Mouse (Mus musculus): ENCODE data around the gene Orc6.
A peak's percentile ranks its signal among the peaks of the same experiment; 100 is the strongest.

Gene Orc6

DNA sequence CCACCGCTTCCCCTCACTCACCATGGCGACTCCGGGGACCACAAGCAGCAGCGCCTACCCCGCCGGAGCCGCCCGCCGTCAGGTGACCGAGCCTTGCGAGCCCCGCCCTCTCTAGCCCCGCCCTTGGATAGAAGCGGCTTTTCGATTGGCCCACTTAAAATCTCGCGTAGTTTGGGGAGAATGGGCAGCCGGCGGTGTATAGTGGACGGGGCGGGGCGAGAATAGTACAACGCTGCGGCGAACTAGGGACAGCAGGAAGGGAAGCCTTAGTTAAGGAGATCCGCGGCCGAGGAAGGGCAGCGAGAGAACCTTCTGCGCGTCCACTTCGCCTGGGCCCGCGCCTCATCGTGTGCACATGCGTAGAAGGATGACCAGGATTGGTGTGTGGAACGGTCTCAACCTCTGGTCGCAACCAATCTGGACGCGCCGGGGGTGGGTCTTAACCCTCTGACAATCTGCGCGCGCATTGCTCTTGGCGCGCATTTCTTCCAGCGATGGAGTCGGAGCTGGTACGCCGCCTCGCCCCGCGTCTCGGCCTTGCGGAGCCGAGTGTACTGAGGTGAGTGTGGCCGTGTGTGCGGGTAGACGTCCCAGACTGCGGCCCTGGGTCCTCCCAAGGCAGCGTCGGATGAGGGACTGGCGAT, at the start of gene Orc6, which contains the start of gene Vps35:
TSS of gene Orc6 (plus strand) at position 199 of the 644 bp plus-strand sequence.
TSS of gene Vps35 (minus strand) at position 369 of the 644 bp plus-strand sequence.
- peak; percentile 96 for DNase-seq

DNA sequence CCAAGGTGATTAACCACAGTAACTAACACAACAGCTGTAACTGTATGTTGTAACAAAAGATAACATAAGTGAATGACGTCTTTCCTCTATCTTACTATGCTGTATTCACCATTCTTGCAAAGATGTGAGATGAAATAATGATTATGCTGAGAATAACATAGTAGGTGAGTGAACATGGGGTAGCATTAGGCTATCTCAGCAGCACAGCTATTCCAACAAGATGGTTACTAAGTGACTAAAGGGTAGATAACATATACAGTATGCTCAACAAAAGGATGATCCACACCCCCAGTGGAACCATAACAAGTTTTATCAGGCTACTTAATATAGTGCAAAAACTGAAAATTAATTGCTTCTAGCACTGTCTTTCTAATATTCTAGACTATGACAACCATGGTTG, 12.6 kb upstream of the Orc6 start:
- DNase-seq = no peak

DNA sequence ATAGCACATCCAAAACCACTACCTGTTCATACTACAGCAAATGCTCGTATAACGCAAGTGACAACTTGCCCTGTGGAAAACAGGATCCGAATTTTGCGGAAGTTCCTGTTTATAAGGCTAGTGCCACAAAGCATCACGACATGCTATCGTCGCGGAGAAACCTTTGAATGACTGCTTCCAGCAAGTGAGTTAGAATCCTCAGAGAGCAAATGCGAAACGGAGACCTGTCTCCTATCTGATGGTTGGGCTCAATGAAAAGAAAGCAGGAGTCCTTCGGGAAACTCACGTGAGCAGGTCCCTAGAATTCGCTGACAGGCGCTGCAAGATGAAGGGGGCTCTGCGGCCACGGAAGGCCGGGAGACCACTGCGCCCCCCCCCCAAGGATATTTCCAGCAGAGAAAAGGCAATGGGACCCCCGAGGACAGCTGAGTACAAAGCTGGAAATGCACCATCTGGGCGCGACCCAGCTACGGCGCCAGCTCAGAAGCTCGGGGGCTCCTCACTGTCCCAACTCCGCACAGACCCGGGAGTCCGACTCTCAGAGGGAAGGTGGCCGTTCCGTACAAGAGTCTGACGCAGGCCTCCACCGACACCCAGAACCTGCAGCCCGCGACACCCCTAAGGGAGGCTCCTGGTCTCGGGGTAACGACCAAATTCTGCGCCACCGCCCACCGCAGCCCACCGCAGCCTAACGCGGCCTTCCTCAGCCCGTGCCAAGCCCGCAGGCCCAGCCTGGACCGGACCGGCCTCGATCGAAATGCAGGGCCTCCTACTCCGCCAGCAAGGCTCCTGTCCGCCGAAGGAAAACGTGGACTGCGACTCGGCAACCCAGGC, 615 bp upstream of the Orc6 start:
- DNase-seq = no peak

DNA sequence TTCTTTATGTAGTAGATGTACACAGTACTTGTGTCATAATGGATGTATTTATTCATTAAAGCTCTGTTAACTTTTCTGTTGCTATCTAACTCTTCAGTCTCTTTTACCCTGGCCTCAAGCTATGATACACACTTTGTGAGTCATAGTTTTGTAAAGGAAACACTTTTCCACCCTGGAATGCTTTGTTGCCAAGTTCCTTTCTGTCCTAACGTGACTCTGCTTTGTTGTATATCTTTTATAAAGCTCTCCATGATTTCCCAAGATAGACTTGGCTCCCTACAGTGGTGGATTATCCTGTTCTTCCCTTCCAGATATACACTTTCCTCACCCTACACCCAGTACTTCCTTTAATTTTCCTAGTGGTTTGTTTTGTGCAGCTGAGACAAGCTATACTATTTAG, 2.5 kb downstream of the Orc6 start:
- DNase-seq = no peak

DNA sequence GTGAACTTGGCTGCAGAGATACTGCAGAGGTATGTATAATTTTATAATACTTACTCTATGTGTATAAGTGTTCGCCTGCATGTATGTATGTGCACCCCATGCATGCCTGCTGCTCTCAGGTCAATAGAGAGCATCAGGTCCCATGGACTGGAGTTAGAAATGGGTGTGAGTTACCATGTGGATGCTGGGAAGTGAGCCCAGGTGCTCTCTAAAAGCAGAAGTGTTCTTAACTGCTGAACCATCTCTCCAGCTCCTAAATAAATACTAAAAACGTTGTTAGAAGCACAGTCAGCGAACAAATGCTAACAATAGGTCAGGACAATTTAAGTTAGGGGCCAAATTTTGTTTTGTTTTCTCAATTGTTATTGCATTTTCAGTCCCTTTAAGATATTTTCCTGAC, 3.5 kb downstream of the Orc6 start:
- no peak for DNase-seq

DNA sequence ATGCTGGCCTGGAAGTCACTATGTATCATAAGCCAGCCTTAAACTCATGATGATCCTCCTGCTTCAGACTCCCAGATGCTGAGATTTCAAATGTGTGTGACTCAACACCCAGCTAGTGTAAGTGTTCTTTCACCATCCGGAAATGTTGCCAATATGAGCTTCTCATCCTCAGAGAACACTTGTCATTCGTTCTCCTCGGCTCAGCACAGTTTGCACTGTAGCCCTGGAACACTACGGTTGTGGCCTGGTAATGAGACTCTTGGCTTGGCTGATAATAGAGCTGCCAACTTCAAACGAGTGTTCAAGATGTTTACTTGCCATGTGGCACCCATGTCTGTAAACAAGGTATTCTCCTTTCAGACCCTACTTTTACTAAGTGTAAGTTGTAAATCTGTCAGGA, 4.1 kb downstream of the Orc6 start:
- DNase-seq = no peak

DNA sequence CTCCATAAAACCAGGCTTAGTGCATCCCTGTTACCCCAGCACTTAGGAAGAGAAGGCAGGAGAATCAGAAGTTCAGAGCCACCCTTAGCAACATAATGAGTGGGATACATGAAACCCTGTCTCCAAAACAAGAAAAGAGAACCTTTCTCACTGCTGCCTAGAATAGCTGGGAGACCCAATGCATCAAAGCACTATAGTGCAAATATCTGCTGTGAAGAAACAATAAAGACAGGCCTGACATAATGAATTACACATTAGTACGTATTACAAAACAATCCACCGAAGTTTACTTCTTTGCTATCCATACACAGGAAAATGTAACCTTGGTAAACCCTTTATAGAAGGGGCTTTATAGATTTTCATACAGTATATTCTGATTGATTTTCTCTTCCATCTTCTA, 9.1 kb downstream of the Orc6 start:
- DNase-seq = no peak

DNA sequence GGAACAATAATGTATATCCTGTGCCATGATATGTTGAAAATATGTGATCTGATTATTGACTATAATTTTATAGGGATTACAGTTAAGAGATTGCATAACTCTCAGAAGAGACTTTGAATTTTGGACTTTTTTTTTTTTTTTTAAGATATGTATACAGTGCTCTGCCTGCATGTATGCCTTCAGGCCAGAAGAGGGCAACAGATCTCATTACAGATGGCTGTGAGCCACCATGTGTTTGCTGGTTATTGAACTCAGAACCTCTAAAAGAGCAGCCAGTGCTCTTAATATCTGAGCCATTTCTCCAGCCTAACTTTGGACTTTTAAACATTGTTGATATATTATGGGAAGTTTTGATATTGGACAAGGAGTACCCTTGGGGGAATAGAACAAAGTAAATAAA, 12.3 kb downstream of the Orc6 start:
- peak; percentile 16 for DNase-seq

DNA sequence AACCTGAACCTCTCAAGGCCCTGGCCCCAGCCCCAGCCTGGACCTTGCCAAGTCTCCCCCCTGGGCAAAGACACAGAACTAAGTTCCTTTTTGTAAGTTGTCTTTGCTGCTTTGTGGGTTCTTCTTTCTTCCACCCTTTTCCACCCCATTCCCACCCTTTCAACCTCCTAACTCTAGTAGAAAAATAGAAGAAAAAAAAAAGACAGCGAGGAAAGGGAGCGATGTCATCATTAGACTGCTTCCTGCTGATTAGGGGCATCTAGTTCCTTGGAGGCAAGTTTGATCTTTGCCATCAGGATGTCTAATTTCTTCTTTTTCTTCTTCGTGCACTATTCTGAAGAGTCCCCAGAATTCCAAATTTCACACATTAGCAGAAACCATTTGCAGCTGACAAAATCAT, 13.6 kb downstream of the Orc6 start:
- no peak for DNase-seq

DNA sequence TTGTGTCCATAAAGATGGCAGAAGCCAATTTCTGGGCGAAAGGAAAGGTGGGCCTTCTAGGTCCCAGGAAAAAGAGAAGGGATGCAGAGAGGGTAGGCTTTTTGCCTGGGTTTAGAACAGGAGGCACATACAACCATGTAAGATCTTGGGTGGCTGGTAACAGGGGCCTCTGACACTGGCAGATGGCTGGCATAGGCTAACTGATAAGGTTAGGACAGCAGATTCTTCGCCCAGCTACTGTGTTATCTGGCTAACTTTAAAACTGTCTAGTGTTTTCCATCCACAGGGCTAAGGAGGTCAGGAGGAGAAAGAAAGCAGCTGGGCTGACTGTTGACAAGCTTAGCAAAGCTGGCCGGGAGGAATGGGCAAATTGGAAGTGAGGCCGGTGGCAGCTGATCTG, 19.1 kb downstream of the Orc6 start:
- no peak for DNase-seq

DNA sequence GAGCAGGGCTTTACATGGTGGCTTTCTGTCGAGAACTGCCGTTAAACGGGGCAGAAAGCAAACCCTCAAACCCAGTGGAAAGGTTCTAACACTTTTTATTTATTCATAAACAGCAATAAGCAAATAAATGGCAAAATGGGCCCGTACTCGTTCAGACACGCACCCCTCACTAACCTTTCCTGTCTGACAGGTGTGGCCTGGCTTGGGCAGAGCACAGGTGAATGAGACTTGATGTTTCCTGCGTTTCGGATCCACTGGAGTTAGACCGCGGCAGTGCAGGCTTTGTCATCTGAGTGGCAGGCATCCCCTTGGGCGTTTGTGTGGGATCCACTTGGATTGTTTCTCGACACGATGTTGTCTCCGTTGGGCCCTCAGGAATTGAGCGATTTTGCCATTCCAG, 22.5 kb downstream of the Orc6 start:
- DNase-seq = no peak

DNA sequence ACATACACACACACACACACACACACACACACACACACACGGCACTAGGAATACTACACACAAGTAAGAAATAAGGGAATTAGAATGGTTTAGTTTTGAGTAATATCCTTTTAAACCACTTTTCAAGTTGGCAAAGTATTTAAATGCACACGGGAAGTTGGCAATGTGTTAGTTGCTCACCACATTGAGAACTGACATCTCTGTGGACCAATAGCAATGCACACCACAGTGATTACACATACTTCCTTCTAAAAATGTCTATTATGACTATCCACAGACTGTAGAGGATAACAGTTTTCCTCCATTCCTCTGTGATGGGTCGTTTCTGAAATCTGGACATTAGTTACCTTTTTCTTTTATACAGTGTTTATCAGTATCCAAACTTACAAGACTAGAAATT, 23.7 kb downstream of the Orc6 start:
- DNase-seq = no peak

DNA sequence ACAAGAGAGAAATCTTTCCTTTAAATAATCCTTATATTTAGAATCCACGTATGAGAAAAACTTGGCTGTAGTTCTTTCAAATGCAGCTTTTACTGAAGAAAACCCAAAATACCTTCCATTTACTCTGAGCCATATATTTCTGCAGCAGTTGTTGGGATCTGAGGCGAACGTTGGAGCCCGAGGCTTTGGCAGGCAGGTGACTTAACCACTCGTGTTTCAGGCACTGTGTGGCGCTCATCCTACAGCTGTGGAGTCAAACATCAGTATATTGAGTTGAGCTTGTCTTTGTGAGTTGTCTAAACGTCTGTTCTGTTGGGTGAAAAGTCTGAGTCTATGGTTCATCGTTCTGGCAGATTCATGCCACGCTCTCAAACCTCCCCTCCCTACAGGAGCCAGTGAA, 27.6 kb downstream of the Orc6 start:
- no peak for DNase-seq

DNA sequence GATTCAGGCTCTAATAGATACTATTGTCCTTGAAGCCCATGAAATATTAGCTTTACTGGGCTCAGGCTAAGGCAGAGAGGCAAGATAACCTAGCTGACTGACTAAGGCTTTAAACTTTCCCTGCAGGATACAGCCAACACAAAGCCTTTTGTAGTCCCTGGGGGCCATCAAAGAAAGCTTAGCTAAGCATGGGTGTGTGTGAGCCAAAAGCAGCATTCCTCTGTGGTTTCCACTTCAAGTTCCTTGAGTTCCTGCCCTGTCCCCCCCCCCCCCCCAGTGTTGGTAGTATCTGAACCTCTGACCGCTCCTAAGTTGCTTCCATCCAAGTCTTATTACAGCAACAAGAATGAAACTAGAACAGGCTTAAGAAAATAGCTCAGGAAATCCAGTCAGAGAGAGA, 30.1 kb downstream of the Orc6 start:
- DNase-seq = no peak

DNA sequence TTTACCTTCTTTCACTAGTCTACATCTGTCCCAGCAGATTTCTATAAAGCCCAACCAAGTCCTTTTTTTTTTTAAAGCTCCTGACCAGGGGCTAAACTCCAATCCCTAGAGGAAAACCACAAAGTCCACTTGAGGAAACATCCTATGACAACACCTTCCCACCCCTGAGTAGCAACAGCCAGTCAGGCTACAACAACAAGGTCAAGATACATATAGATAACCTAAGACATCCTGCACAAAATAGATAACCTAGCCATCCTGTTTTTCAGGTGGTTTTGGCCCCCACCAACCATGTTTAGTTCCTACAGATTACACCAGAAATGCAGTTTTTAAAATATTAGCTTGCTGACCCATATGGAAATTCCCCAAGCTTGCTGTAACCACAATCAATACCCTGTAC, 35.7 kb downstream of the Orc6 start:
- DNase-seq = no peak

DNA sequence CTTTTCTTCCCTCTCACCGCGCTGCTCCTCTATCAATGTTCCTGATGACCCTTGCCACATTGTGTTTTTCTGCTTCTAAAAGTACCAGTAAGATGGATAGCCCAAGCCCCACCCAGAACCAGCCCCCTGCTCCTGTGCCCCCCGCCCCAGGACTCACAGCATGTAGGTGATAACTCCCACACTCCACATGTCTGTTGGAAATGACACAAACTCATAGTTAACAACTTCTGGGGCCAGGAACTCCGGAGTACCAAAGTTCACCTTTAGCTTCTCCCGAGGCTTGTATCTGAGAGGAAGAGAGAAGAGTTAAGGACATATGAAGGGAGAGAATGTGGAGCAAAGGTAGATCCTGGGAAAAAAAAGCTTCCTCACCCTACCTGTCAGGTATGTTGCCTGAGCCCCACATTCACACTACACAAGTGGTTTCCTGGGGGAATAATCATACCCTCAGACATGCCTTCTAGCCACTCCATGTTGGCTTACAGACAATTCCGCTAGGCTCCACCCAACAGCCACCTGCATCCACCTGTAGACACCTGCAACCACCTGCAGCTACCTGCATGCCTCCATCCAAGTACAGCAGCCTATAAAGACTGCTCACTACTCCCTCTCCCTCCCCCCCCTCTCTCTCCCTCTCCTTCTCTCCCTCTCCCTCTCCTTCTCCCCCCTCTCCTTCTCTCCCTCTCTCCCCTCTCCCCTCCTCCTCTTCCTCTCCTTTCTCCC, 36.9 kb downstream of the Orc6 start:
- DNase-seq = no peak

DNA sequence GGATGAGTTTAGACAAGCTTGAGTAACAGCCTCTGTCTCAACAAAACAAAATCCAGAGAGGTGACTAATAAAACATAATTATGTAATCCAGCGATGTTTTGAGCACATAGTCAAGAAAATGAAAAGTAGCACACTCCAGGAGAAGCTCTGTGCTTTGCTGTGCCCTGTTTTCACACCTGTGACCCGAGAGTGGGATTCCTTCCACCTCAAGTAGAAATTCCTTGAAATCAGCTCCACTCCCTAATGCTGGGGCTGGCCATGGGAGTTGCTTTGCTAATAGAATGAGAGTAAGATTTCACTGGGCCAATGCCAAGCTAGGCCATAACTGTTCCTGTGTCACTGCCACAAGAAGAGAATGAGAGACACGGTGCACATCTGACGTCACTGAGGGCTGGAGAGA, 38.2 kb downstream of the Orc6 start:
- DNase-seq = no peak

DNA sequence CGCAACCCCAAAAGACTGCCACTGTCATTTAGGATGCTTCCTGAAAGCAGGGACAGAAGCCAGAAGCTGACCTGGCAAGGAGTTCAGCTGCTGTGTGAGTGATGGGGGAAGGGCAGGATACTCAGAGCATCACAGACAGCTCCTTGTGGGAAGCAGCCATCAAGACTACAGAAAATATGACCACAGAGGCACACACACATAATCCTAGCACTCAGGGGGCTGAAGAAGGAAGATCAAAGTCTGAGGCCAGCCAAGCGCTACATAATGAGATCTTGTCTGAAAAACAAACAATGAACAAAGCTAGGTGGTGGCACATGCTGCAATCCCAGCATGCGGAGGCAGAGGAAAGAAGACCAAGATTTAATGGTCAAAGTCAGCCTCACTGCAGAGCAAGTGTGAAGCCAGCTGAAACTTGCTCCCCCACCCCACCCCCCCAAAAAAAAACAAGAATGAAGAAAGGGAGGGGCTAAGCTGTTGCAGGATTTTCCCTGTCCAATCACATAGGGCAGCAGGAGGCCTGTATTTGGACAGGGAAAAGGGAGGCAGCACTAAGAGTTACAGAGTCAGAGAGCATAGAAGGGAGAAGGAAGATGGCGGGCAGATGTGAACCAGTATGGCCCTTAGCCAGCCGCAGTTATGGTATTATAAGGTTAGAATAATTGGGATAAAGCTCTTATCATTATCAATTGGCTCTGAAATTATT, 40.6 kb downstream of the Orc6 start:
- DNase-seq = no peak

DNA sequence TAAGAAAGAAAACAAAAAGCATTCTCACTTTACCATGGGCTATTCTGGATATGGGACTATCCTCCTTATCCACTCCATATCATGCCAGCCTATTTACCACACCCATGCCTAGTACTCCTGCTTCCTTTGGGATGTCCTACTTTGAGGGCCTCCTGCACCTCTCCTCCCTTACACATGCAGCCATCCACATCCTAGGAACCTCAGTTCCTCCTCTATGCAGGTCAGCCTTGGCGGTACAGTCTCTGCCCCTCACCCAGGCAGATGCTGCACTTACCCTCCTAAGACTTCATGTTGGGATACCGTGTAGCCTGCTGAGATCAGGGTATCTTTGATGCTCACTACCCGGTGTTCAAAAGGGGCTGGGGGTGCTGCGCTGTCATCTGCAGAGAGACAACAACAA, 53.9 kb downstream of the Orc6 start:
- DNase-seq = no peak
